In the genomic region with DNA sequence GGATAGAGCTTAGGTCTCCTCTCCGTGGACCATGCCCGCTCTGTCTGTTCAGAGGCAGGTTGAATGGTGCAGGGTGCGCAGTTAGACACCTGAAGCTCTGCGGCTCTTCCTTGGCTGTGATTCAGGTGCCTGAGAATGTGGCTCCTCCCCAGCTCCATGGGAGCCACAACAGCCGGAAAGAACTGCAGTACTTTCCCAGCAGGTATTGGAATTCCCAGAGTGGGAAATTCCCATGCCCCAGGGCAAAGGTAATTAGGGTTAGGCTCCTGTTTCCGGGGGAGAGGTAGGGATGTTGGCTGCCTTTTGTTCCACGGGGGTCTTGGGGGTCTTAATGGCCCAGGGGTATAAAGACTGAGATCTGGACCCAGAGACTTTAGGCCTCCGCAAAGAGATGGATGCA, we compare ENCODE assay signal across 22 mouse cellular contexts. TPM values are rescaled to one million over a fixed set of nuclear protein-coding genes. Genes with fewer than 3 reads are reported as not detected.
"Had no signal": no experiment of that assay in that cellular context is flagged by ENCODE, and none has a peak within 500 bp of the region (broad histone marks: within the 10 kb centered on the region; RNA-seq: fewer than 3 reads in every experiment).

No protein-coding gene starts in this region.

- H3K4me2 ChIP-seq: liver, embryonic 11.5 days; neural tube, embryonic 12.5 days had no signal

- DNase-seq: kidney, adult 11 months; kidney, adult 9 months; kidney, postnatal 14 days; lung, adult 2 months; lung, postnatal 4 days; midbrain, embryonic 14.5 days; thymus, adult 2 months had no signal

- H3K27ac ChIP-seq: left cerebral cortex, adult 2 months; limb, embryonic 10.5 days; liver, embryonic 15.5 days; midbrain, embryonic 10.5 days; neural tube, embryonic 12.5 days; stomach, postnatal 0 days had no signal

- H3K9ac ChIP-seq: liver, embryonic 15.5 days; neural tube, embryonic 12.5 days had no signal

- H3K9me3 ChIP-seq: limb, embryonic 10.5 days; liver, embryonic 15.5 days; midbrain, embryonic 10.5 days; neural tube, embryonic 12.5 days had no signal

- H3K36me3 ChIP-seq: limb, embryonic 10.5 days; liver, embryonic 15.5 days; midbrain, embryonic 10.5 days; neural tube, embryonic 12.5 days had no signal

- H3K4me3 ChIP-seq: left cerebral cortex, adult 2 months; limb, embryonic 10.5 days; liver, embryonic 15.5 days; midbrain, embryonic 10.5 days; myocyte; neural tube, embryonic 12.5 days had no signal

- ATAC-seq: lung, postnatal 0 days had no signal

RNA-seq across cellular contexts. Expression of a gene that starts 2.9 kb away (rescaled TPM):
- total RNA-seq: left cerebral cortex, adult 2 months; left cerebral cortex, postnatal 14 days had no signal
- polyA plus RNA-seq: limb, embryonic 10.5 days; midbrain, embryonic 10.5 days; midbrain, embryonic 14.5 days; neural tube, embryonic 12.5 days had no signal

RNA-seq across cellular contexts. Expression of a gene that starts 6.2 kb away (rescaled TPM):
- polyA plus RNA-seq: limb, embryonic 10.5 days; liver, embryonic 11.5 days; midbrain, embryonic 10.5 days; neural tube, embryonic 12.5 days had no signal

RNA-seq across cellular contexts. Expression of a gene that starts 21.7 kb away (rescaled TPM):
- total RNA-seq: layer of hippocampus, adult 8-10 months; layer of hippocampus, postnatal 14 days; left cerebral cortex, adult 2 months; left cerebral cortex, postnatal 14 days; neutrophil, adult 5-6 weeks had no signal
- polyA plus RNA-seq: large intestine, adult 2 months; limb, embryonic 14.5 days; liver, embryonic 11.5 days; lung, postnatal 0 days; midbrain, embryonic 14.5 days; neural tube, embryonic 12.5 days; thymus, adult 2 months had no signal
